Mouse (Mus musculus) limb, embryonic 15.5 days (tissue): ENCODE results near the gene Olfr1168. TPM values are rescaled to one million over a fixed set of nuclear protein-coding genes. Genes with fewer than 3 reads are reported as not detected.
"Not testable (repeated sequence)": the region's sequence is repeated elsewhere in the genome, so short reads cannot be mapped to it uniquely, and the experiment has no call there.

Experiments
- ATAC-seq: fragments of 200-750 bp; cut with Nextera tagmentation; 2 replicates; pipeline ENCODE4 v1.8.0; 2017; ENCODE audit warnings: low read depth, moderate TSS enrichment; ENCODE audit not compliant: insufficient number of reproducible peaks, low FRiP score, low TSS enrichment
- H3K27ac ChIP-seq: fragments of 300-500 bp; sonication (generic); 2 replicates; pipeline ENCODE4 v1.5.1; 2015; ENCODE audit warnings: moderate library complexity, mild to moderate bottlenecking, inconsistent platforms
- H3K27me3 ChIP-seq: fragments of 300-500 bp; sonication (generic); 2 replicates; pipeline ENCODE4 v1.6.1; 2015; ENCODE audit warnings: inconsistent platforms
- H3K36me3 ChIP-seq: fragments of 300-500 bp; sonication (generic); 2 replicates; pipeline ENCODE4 v1.6.1; 2015; ENCODE audit warnings: inconsistent platforms
- H3K4me1 ChIP-seq: fragments of 300-500 bp; sonication (generic); 2 replicates; pipeline ENCODE4 v1.6.1; 2015; ENCODE audit warnings: inconsistent platforms
- H3K4me2 ChIP-seq: fragments of 300-500 bp; sonication (generic); 2 replicates; pipeline ENCODE4 v1.6.1; 2015; ENCODE audit warnings: mild to moderate bottlenecking, inconsistent platforms
- H3K4me3 ChIP-seq: fragments of 300-500 bp; sonication (generic); 2 replicates; pipeline ENCODE4 v1.5.1; 2015; ENCODE audit warnings: mild to moderate bottlenecking, inconsistent platforms
- H3K9ac ChIP-seq: fragments of 300-500 bp; sonication (generic); 2 replicates; pipeline ENCODE4 v1.6.1; 2015; ENCODE audit warnings: inconsistent platforms
- H3K9me3 ChIP-seq: fragments of 300-500 bp; sonication (generic); 2 replicates; pipeline ENCODE4 v1.6.1; 2016; ENCODE audit warnings: inconsistent platforms
- WGBS: fragments of 180-500 bp; shearing (Covaris S2); methylation state at CpG from one replicate; pipeline ENCODE4 v1.1.7; 2015; 5-methylcytosine and 5-hydroxymethylcytosine counted together
- polyA plus RNA-seq: library from polyadenylated mRNA; unstranded; fragments of >200 nt; fragmentation: Nextera tagmentation; extraction: Ambion mirVana; gene quantifications from 2 replicates; pipeline ENCODE4 v1.2.1, GENCODE M21; 2015

The Olfr1168 gene
- not detected in 2 replicates for polyA plus RNA-seq

DNA sequence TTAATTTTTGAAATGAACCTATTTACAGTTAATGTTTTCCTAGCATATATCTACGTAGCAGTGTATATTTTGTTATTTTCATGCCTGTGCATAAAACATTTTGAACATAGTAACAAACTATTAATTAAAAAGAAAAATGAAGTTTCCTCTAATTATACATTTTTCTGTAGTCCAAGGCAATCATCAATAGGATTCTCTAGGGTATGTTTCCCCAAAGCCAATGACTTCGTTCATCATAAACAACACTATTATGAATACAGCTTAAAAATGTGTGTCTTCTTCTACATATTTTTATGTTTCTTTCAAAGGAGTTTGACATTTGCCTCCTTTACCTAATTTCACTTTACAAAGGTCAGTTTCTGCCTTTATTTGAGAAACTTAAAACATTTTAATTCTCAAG, at the start of gene Olfr1168:
Olfr1168 (plus strand) TSS at position 301 of the 400 bp plus-strand sequence.
- Histone ChIP-seq H3K9me3 (no peaks in the 10 kb centered on the region), H3K36me3 (no peaks in the 10 kb centered on the region), H3K9ac (no peak within 1 kb of the TSS), H3K4me2 (no peak within 1 kb of the TSS), H3K4me1 (no peaks in the 10 kb centered on the region), H3K27me3 (no peaks in the 10 kb centered on the region), H3K27ac (no peak within 1 kb of the TSS), H3K4me3 (no peak within 1 kb of the TSS)
- 83% methylated on average over 2 of the region's 2 CpGs for WGBS
- no peak for ATAC-seq

DNA sequence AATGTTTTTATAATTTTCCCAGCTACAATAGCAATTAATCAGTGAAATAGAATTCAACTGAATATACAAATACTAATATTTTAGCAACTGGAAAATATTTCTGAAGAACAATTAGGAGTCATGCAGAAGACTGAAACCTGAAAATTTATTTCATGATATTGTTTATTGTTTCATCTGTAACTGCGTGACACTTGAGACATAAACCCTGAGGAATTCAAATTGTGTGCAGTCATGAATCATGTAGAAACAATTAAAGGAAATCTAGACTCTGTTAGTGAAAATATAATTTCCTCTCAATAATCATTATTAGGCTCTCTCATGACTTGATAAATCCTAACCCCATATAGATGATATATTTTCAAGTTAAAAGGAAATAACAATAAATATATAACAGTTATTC, 26.6 kb upstream of the Olfr1168 start, which contains the start of gene Olfr1167:
Olfr1167 (minus strand) TSS at position 101 of the 400 bp plus-strand sequence.
- not testable (repeated sequence) for H3K9me3 ChIP-seq, H3K4me2 ChIP-seq, H3K27ac ChIP-seq, H3K27me3 ChIP-seq, H3K4me1 ChIP-seq, H3K9ac ChIP-seq, ATAC-seq, H3K36me3 ChIP-seq, H3K4me3 ChIP-seq
- WGBS = 77% methylated on average over 1 of the region's 1 CpGs

DNA sequence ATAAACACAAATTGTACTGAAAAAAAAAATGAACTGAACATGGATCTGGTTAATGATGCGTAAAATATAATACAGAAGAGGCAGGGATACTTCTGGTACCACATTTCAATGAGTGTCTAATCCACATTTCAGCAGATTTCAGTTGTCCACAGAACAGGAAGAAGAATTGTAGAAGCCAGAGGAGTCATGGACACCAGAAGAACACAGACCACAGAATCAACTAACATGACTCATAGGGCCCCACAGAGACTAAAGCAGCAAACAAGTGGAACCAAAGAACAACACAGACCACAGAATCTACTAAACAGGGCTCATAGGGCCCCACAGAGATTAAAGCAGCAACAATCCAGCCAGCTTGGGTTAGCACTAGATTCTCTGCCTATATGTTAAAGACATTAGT, 39.1 kb downstream of the Olfr1168 start:
- H3K4me2 ChIP-seq = no peak overlapping the region
- no peaks in the 10 kb centered on the region for H3K36me3 ChIP-seq
- H3K4me3 ChIP-seq = no peak overlapping the region
- no peaks in the 10 kb centered on the region for H3K4me1 ChIP-seq
- no peak for ATAC-seq
- no peak overlapping the region for H3K9ac ChIP-seq
- no peaks in the 10 kb centered on the region for H3K9me3 ChIP-seq
- 92% methylated on average over 1 of the region's 1 CpGs for WGBS
- H3K27ac ChIP-seq = no peak overlapping the region
- no peaks in the 10 kb centered on the region for H3K27me3 ChIP-seq

DNA sequence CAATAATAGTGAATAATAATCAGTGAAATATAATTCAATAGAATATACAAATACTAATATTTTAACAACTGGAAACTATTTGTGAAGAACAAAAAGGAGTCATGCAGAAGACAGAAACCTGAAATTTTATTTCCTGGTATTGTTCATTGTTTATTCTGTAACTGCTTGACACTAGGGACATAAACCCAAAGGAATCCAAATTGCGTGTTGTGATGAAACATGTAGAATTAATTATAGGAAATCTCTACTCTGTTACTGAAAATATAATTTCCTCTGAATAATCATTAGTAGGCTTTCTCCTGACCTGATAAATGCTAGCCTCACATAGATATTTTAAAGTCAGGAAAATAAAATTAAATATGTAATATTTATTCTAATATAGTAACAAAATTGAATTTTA, 46.6 kb downstream of the Olfr1168 start, which contains the start of gene Olfr1170:
Olfr1170 (minus strand) TSS at position 101 of the 400 bp plus-strand sequence.
- Histone ChIP-seq H3K9ac (no peak within 1 kb of the TSS), H3K36me3 (no peaks in the 10 kb centered on the region), H3K9me3 (no peaks in the 10 kb centered on the region), H3K4me3 (no peak within 1 kb of the TSS), H3K27me3 (no peaks in the 10 kb centered on the region), H3K4me2 (no peak within 1 kb of the TSS), H3K27ac (no peak within 1 kb of the TSS), H3K4me1 (no peaks in the 10 kb centered on the region)
- no peak for ATAC-seq
- 86% methylated on average over 1 of the region's 1 CpGs for WGBS

Other genes with a start within 250 kb of the Olfr1168 start
- gene Olfr1155, start 236.7 kb upstream of the Olfr1168 start, polyA plus RNA-seq = not detected in 2 replicates
- not detected in 2 replicates for gene Olfr1156, start 228.8 kb upstream of the Olfr1168 start, polyA plus RNA-seq
- not detected in 2 replicates for gene Olfr1157, start 213.6 kb upstream of the Olfr1168 start, polyA plus RNA-seq
- not detected in 2 replicates for gene Olfr74, start 207.2 kb upstream of the Olfr1168 start, polyA plus RNA-seq
- gene Olfr1158, start 191.8 kb upstream of the Olfr1168 start, polyA plus RNA-seq = not detected in 2 replicates
- not detected in 2 replicates for gene Olfr1160, start 173.6 kb upstream of the Olfr1168 start, polyA plus RNA-seq
- gene Olfr1161, start 159.1 kb upstream of the Olfr1168 start, polyA plus RNA-seq = not detected in 2 replicates
- 0.05 TPM in 1 of 2 replicates, not detected in the other for gene Olfr73, start 144.2 kb upstream of the Olfr1168 start, polyA plus RNA-seq
- gene Olfr1162, start 130.8 kb upstream of the Olfr1168 start, polyA plus RNA-seq = not detected in 2 replicates
- gene Olfr1163, start 110.0 kb upstream of the Olfr1168 start, polyA plus RNA-seq = not detected in 2 replicates
- gene Olfr1164, start 87.9 kb upstream of the Olfr1168 start, polyA plus RNA-seq = not detected in 2 replicates
- not detected in 2 replicates for gene Olfr1166, start 53.6 kb upstream of the Olfr1168 start, polyA plus RNA-seq
- not detected in 2 replicates for gene Olfr1167, start 26.7 kb upstream of the Olfr1168 start, polyA plus RNA-seq
- not detected in 2 replicates for gene Olfr1170, start 46.5 kb downstream of the Olfr1168 start, polyA plus RNA-seq
- not detected in 2 replicates for gene Olfr1173, start 98.0 kb downstream of the Olfr1168 start, polyA plus RNA-seq
- gene Olfr1174-ps, start 133.3 kb downstream of the Olfr1168 start, polyA plus RNA-seq = not detected in 2 replicates
- gene Olfr1175-ps, start 145.3 kb downstream of the Olfr1168 start, polyA plus RNA-seq = not detected in 2 replicates
- not detected in 2 replicates for gene Olfr1176, start 154.8 kb downstream of the Olfr1168 start, polyA plus RNA-seq
- not detected in 2 replicates for gene Olfr1177-ps, start 164.6 kb downstream of the Olfr1168 start, polyA plus RNA-seq
- not detected in 2 replicates for gene Olfr1178, start 205.2 kb downstream of the Olfr1168 start, polyA plus RNA-seq
- not detected in 2 replicates for gene Olfr1179, start 224.6 kb downstream of the Olfr1168 start, polyA plus RNA-seq
- gene Olfr1180, start 237.3 kb downstream of the Olfr1168 start, polyA plus RNA-seq = not detected in 2 replicates
- gene Olfr1181, start 244.3 kb downstream of the Olfr1168 start, polyA plus RNA-seq = not detected in 2 replicates